Mouse (Mus musculus) C2C12 (cell line): ENCODE data around the gene Ap1m1.

Source experiments
- CEBPB ChIP-seq: IDR thresholded peaks from one replicate; pipeline ENCODE4 v1.6.1; 2011; ENCODE audit warnings: low read depth, mild to moderate bottlenecking, control low read depth, moderate library complexity
- CTCF ChIP-seq: IDR thresholded peaks from one replicate; pipeline ENCODE4 v1.5.1; 2011; ENCODE audit not compliant: control insufficient read depth, insufficient read depth, insufficient read length
- USF1 ChIP-seq: IDR thresholded peaks from one replicate; pipeline ENCODE4 v1.6.1; 2011; ENCODE audit warnings: low read depth, mild to moderate bottlenecking, control low read depth, moderate library complexity

GRCm38 (mm10) chr8:72260585-72260984 is 20.8 kb downstream of the Ap1m1 start:
- TF ChIP-seq CEBPB (no peak), CTCF (no peak), USF1 (no peak)
